Mouse (Mus musculus) NIH3T3 (cell line): ENCODE data around the gene Atpaf2.
A peak's percentile ranks its signal among the peaks of the same experiment; 100 is the strongest.

Experiments
- DNase-seq: peaks from one replicate; pipeline ENCODE4 v3.0.0-alpha.2; 2012; ENCODE audit warnings: low read depth

The Atpaf2 gene

DNA sequence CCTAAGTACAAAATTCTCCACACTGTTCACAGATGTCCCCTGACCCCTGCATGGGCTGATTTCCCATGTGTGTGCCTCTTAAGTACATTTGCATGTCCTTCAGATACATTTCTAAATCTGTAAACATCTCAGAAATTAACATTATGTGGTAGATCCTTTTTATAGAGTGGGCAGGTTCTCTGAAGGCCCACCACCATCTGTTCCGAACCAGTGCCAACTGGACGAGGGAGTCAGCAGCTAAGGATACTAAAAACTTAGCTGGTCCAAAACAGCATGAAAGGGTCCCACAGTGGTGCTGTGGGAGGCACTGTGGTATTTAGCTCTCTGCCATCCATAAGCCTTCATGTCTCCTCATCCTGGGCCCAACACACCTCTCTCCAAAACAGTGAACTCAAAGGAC, 21.1 kb downstream of the Atpaf2 start:
- no peak for DNase-seq

DNA sequence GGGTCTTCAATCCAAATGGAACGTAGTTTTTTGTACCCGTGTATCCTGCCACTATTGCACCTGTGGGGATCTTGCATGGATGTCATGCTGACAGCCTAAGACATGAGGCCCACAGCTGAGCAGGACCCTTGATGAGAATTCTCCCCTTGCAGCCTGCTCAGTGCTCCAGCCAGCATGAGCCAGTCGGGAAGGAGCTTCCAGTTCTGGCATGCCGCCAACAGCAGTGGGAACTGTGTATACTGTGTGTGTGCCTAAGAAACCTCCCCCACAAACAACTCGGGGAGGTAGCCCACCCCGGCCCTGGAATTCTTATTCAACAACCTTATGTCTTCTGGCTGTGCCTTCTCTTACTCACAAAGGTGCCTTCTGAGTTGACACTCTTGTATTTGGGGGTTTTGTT, 21.7 kb downstream of the Atpaf2 start:
- peak; percentile 18 for DNase-seq

DNA sequence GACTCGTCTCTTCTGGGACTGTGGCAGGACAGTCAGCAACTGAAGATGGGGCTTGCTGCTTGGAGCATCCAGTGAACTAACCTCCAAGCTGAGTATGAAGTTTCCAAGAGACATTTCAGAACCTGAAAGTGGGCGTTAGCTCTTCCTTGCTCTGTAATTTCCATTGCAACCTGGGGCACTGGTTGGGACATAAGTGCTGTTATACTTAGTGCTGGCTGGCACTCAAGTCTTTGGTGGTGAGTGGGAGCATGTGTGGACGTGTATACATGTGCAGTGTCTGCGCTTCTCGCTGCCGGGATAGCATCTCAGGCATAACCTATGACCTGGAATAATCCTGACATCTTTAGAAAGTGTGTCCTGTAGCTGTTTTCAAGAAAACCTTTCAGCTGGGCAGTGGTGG, 26.9 kb downstream of the Atpaf2 start:
- DNase-seq: no peak

GRCm38 (mm10) chr11:60387944-60388343, 30.3 kb downstream of the Atpaf2 start:
- DNase-seq: no peak

DNA sequence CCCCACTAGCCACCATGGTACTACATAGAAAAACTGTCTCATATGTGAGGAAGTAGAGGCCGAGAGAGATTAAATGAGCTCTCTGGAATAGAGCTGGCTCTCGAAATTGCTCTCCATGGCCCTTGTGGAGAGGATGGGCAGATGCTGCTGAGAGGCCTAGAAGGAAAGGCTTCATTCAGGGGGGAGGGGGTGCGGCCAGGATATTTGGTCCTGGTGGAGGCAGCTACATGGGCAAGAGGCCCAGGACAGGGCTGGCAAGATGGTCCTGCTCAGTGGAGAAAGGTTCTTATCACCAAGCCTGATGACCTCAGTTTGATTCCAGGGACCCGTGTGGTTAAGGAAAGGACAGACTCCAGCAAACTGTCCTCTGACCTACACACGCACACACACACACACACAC, 32.3 kb downstream of the Atpaf2 start:
- no peak for DNase-seq

GRCm38 (mm10) chr11:60384762-60385421, 33.4 kb downstream of the Atpaf2 start:
- DNase-seq: no peak

DNA sequence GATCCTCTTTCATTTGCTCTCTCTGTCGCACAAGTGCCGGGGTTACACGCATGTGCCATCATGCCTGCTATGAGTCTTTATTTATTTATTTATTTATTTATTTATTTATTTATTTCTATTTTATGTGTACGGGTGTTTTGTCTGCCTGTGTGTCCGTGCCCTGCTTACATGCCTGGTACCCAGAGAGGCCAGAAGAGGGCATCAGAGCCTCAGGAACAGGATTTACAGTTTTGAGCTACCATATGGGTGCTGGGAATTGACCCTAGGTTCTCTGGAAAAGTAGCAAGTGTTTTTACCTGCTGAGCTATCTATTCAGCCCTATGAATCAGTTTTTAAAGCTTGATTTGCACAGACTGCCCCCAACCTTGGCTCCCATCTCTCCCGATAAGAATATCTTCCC, 34.7 kb downstream of the Atpaf2 start:
- no peak for DNase-seq

DNA sequence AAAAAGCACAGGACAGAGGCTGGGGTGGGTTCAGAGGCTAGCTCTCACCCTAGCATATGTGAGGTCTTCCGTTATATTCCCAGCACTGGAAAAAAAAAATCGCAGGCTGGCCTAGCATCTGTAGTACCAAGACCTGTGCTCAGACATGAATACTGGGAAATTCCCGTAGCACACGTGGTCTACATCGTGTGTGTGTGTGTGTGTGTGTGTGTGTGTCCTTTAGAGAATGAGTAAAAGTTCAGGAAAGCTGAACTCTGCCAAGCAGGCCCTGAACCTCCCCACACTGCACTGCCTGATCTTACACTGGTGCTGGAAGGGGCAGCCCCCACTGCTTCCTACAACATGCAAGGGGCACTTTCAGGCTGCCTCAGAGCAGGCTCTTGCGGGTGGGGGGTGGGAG, 43.8 kb downstream of the Atpaf2 start:
- DNase-seq: peak; percentile 12

DNA sequence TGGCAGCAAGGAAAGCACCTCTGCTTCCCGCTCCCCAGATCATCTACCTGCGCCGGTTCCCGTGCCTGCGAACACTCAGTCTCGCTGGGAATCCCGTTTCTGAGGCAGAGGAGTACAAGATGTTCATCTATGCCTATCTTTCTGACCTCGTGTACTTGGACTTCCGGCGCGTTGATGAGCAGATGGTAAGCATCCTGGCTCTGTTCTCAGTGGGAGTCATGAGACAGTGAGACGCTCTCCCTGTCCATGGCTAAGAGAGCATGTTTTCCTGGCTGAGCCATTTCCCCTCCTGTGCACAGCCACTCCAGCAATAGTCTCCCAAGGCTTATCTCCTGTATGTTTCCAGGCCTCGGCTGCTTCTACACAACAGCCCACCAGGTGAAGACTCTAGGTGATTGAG, 47.8 kb downstream of the Atpaf2 start:
- no peak for DNase-seq

- no peak for DNase-seq
These were observed 48.8 kb downstream of the Atpaf2 start for GRCm38 (mm10) chr11:60369448-60369847.

DNA sequence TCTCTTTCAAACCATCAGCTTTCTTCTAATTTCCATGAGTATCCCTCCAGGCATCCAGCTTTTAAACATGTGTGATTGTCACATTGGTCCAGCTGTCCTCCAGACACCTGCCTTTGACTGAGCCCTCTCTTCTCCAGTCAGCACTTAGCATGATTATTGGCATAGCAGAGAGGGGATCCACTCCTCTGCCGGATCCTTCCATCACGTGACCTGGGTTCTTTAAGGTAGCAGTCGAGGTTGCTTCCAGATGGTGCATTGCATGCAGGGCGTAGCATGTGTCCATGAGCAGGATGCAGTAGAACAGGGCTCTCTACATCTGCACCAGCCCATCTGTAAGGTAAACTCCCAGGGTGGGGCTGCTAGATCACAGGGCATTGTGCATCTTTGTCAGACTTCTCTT, 49.3 kb downstream of the Atpaf2 start:
- DNase-seq: no peak

- DNase-seq: no peak
These were observed 51.0 kb downstream of the Atpaf2 start for GRCm38 (mm10) chr11:60367256-60367655.

GRCm38 (mm10) chr11:60366239-60367019, 51.8 kb downstream of the Atpaf2 start:
- peak; percentile 33 for DNase-seq

DNA sequence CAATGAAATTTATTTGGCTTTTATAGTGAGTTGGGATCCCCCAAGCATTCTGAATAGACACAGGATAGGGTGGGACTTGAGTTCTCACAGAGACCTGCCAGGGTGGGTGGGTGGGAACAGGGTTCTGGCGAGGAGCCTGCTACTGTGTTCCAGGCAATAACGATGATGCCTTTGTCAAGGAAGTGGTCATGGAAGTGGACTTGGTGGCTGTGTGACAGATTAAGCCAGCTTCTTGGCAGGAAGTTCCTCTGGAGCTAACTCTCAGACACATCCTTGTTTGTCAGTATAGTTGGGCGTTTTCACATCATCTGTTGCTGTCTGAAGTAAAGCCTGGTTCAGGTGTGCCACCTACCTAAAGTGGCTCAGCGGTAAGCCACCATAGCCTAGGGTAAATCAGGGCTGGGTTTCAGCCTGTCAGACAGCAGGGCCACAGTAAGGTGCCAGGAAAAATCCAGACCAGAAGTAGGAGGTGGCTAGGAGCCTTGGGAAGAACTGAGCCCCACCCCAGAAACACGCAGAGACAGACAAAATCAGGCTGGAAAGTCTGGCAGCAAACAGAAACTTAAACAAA, 57.5 kb downstream of the Atpaf2 start:
- DNase-seq: no peak

- DNase-seq: no peak
These were observed 58.3 kb downstream of the Atpaf2 start for GRCm38 (mm10) chr11:60359936-60360335.

GRCm38 (mm10) chr11:60359138-60359537, 59.1 kb downstream of the Atpaf2 start:
- no peak for DNase-seq

- DNase-seq: no peak
These were observed 59.7 kb downstream of the Atpaf2 start for GRCm38 (mm10) chr11:60358548-60358947.

GRCm38 (mm10) chr11:60357116-60357515, 61.1 kb downstream of the Atpaf2 start:
- peak; percentile 50 for DNase-seq

DNA sequence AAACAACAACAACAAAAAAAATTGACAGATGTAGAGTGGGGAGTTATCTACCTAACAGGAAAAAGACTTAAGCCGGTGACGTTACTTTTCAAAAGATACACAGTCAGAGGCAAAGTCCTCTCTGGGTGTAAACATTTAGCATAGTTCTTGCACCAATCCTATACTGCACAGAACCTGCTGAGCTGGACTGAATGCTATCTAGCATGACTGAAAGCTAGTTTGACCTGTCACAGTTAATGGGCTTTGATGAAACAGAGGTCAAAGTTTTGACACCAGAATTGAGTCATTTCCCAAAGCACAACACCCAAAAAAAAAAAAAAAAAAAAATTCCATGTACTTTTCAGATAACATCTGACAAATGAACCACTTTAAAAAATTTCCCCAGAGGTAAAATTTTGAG, 62.3 kb downstream of the Atpaf2 start:
- DNase-seq: no peak

- peak; percentile 100 for DNase-seq
These were observed 65.5 kb downstream of the Atpaf2 start, which contains the start of the genes Tom1l2 and Drc3 for GRCm38 (mm10) chr11:60352559-60353411. TSS of gene Tom1l2 (minus strand) at chr11:60352905. TSS of gene Drc3 (plus strand) at chr11:60353329.

DNA sequence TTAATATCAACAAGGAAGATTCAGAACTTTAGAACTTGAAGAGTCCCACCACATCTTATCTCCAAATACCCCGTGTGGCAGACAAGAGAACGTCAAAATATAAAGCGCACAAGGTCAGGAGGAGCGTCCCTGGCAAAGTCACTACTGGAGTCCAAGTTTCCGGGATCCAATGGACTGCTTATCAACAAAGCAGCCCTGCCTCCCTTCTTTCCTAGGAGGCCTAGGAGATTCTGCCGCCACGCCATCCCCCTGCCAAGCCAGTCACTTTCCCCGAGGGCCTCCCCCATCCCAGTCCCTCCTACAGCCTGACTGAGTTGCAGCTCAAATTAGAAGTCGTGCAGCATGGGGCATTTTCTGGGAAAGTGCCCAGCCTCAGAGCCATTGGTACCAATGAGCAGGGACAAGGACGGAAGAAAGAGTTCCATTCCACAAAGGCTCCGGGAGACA, 66.3 kb downstream of the Atpaf2 start:
- peak; percentile 29 for DNase-seq

DNA sequence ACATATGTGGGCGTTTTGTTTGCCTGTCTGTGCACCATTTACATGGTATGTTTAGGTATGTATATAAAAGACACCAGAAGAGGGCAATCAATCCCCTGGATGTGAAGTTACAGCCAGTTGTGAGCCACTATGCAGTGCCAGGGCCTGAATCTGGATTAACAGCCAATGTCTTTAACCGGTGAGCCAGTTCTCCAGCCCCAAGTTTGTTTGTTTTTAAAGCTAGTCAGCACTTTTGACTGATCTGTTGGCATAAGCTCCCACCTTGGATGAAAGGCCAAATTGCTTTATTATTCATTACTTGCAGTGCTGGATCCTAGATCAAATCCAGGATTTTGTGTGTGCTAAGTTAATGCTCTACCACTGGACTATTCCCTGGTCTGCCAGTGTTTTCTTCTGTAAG, 66.9 kb downstream of the Atpaf2 start:
- DNase-seq: peak; percentile 63
